Mouse (Mus musculus) liver, embryonic 13.5 days (tissue): ENCODE results near the gene Grik4. TPM values are rescaled to one million over a fixed set of nuclear protein-coding genes. Genes with fewer than 3 reads are reported as not detected.

Experiments
- ATAC-seq: fragments of 200-750 bp; cut with Nextera tagmentation; 2 replicates; pipeline ENCODE4 v1.8.0; 2017; ENCODE audit warnings: low read depth, mild to moderate bottlenecking, moderate number of reproducible peaks, moderate library complexity
- DNase-seq: peaks from one replicate; pipeline ENCODE4 v3.0.0; 2022
- H3K27ac ChIP-seq: fragments of 300-500 bp; sonication (generic); 2 replicates; pipeline ENCODE4 v1.5.1; 2015; ENCODE audit warnings: moderate library complexity, mild to moderate bottlenecking, inconsistent platforms
- H3K27me3 ChIP-seq: fragments of 300-500 bp; sonication (generic); 2 replicates; pipeline ENCODE4 v1.6.1; 2015; ENCODE audit warnings: mild to moderate bottlenecking, inconsistent platforms
- H3K36me3 ChIP-seq: fragments of 300-500 bp; sonication (generic); 2 replicates; pipeline ENCODE4 v1.6.1; 2015; ENCODE audit warnings: mild to moderate bottlenecking, inconsistent platforms
- H3K4me1 ChIP-seq: fragments of 300-500 bp; sonication (generic); replicated peaks from 2 replicates; pipeline ENCODE4 v1.6.1; 2015; ENCODE audit warnings: inconsistent platforms
- H3K4me2 ChIP-seq: fragments of 300-500 bp; sonication (generic); 2 replicates; pipeline ENCODE4 v1.6.1; 2015; ENCODE audit warnings: inconsistent platforms, mild to moderate bottlenecking, moderate library complexity
- H3K4me3 ChIP-seq: fragments of 300-500 bp; sonication (generic); replicated peaks from 2 replicates; pipeline ENCODE4 v1.5.1; 2015; ENCODE audit warnings: mild to moderate bottlenecking, inconsistent platforms
- H3K9ac ChIP-seq: fragments of 300-500 bp; sonication (generic); 2 replicates; pipeline ENCODE4 v1.6.1; 2015; ENCODE audit warnings: mild to moderate bottlenecking, inconsistent platforms
- H3K9me3 ChIP-seq: fragments of 300-500 bp; sonication (generic); replicated peaks from 2 replicates; pipeline ENCODE4 v1.6.1; 2016; ENCODE audit warnings: inconsistent platforms
- WGBS: fragments of 180-500 bp; shearing (Covaris S2); methylation state at CpG from one replicate; pipeline ENCODE4 v1.1.7; 2015; ENCODE audit not compliant: insufficient replicate concordance; 5-methylcytosine and 5-hydroxymethylcytosine counted together
- polyA plus RNA-seq: library from polyadenylated mRNA; unstranded; fragments of >200 nt; fragmentation: Nextera tagmentation; extraction: Ambion mirVana; gene quantifications from 2 replicates; pipeline ENCODE4 v1.2.1, GENCODE M21; 2015

Grik4 gene
- polyA plus RNA-seq, 1 experiment from 2014 or later = 1.1 TPM

- DNase-seq (no peak), ATAC-seq (no peak)
- Histone ChIP-seq H3K9me3 (no peaks in the 10 kb centered on the region), H3K27ac (no peak overlapping the region), H3K27me3 (0 out of 2 replicates have a peak, but pooled peaks cover 4% of the 10 kb centered on the region), H3K36me3 (no peaks in the 10 kb centered on the region), H3K4me1 (no peaks in the 10 kb centered on the region), H3K9ac (no peak overlapping the region), H3K4me3 (no peak overlapping the region), H3K4me2 (no peak overlapping the region)
- 35% methylated on average over 8 of the region's 8 CpGs for WGBS
These were observed 63.3 kb downstream of the Grik4 start for GRCm38 (mm10) chr9:42881040-42881439.

GRCm38 (mm10) chr9:42878401-42878800 lies 65.9 kb downstream of the Grik4 start:
- H3K4me1 ChIP-seq = no peaks in the 10 kb centered on the region
- ATAC-seq (no peak), DNase-seq (no peak)
- H3K9me3 ChIP-seq = no peaks in the 10 kb centered on the region
- H3K4me2 ChIP-seq = no peak overlapping the region
- H3K4me3 ChIP-seq = no peak overlapping the region
- WGBS = 29% methylated on average over 7 of the region's 7 CpGs
- no peak overlapping the region for H3K27ac ChIP-seq
- 0 out of 2 replicates have a peak, but pooled peaks cover 4% of the 10 kb centered on the region for H3K27me3 ChIP-seq
- H3K9ac ChIP-seq = no peak overlapping the region
- H3K36me3 ChIP-seq = no peaks in the 10 kb centered on the region

GRCm38 (mm10) chr9:42872885-42873284 lies 71.4 kb downstream of the Grik4 start:
- Histone ChIP-seq H3K9me3 (no peaks in the 10 kb centered on the region), H3K27me3 (0 out of 2 replicates have a peak, but pooled peaks cover 4% of the 10 kb centered on the region), H3K27ac (no peak overlapping the region), H3K4me1 (no peaks in the 10 kb centered on the region), H3K4me2 (no peak overlapping the region), H3K36me3 (no peaks in the 10 kb centered on the region), H3K4me3 (no peak overlapping the region), H3K9ac (no peak overlapping the region)
- ATAC-seq (no peak), DNase-seq (no peak)
- WGBS = 70% methylated on average over 6 of the region's 6 CpGs

- H3K4me3 ChIP-seq = no peak overlapping the region
- H3K4me1 ChIP-seq = no peaks in the 10 kb centered on the region
- WGBS = 58% methylated on average over 4 of the region's 4 CpGs
- H3K27me3 ChIP-seq = no peaks in the 10 kb centered on the region
- no peak overlapping the region for H3K4me2 ChIP-seq
- no peak overlapping the region for H3K27ac ChIP-seq
- no peaks in the 10 kb centered on the region for H3K9me3 ChIP-seq
- no peak overlapping the region for H3K9ac ChIP-seq
- no peak for ATAC-seq
- no peak for DNase-seq
- H3K36me3 ChIP-seq = no peaks in the 10 kb centered on the region
These were observed 72.6 kb downstream of the Grik4 start for GRCm38 (mm10) chr9:42871681-42872080.

GRCm38 (mm10) chr9:42870257-42870656 lies 74.0 kb downstream of the Grik4 start:
- DNase-seq = no peak
- Histone ChIP-seq H3K36me3 (no peaks in the 10 kb centered on the region), H3K4me2 (no peak overlapping the region), H3K9ac (no peak overlapping the region), H3K9me3 (no peaks in the 10 kb centered on the region), H3K4me1 (0 out of 2 replicates have a peak, but pooled peaks cover 2% of the 10 kb centered on the region), H3K27me3 (no peaks in the 10 kb centered on the region), H3K27ac (no peak overlapping the region), H3K4me3 (no peak overlapping the region)
- ATAC-seq = no peak
- WGBS = 41% methylated on average over 9 of the region's 9 CpGs

- H3K4me3 ChIP-seq = no peak overlapping the region
- DNase-seq (no peak), ATAC-seq (no peak)
- no peaks in the 10 kb centered on the region for H3K9me3 ChIP-seq
- H3K9ac ChIP-seq = no peak overlapping the region
- H3K27me3 ChIP-seq = no peaks in the 10 kb centered on the region
- no peaks in the 10 kb centered on the region for H3K36me3 ChIP-seq
- WGBS = 61% methylated on average over 10 of the region's 10 CpGs
- 0 out of 2 replicates have a peak, but pooled peaks cover 2% of the 10 kb centered on the region for H3K4me1 ChIP-seq
- no peak overlapping the region for H3K27ac ChIP-seq
- no peak overlapping the region for H3K4me2 ChIP-seq
These were observed 75.8 kb downstream of the Grik4 start for GRCm38 (mm10) chr9:42868508-42868907.

GRCm38 (mm10) chr9:42866650-42867049 lies 77.6 kb downstream of the Grik4 start:
- H3K27ac ChIP-seq = no peak overlapping the region
- WGBS = 66% methylated on average over 4 of the region's 4 CpGs
- DNase-seq (no peak), ATAC-seq (no peak)
- H3K4me3 ChIP-seq = no peak overlapping the region
- H3K9ac ChIP-seq = no peak overlapping the region
- H3K36me3 ChIP-seq = no peaks in the 10 kb centered on the region
- 0 out of 2 replicates have a peak, but pooled peaks cover 2% of the 10 kb centered on the region for H3K4me1 ChIP-seq
- no peaks in the 10 kb centered on the region for H3K9me3 ChIP-seq
- no peaks in the 10 kb centered on the region for H3K27me3 ChIP-seq
- H3K4me2 ChIP-seq = no peak overlapping the region

- H3K27me3 ChIP-seq = no peaks in the 10 kb centered on the region
- H3K4me3 ChIP-seq = no peak overlapping the region
- DNase-seq = no peak
- 60% methylated on average over 11 of the region's 11 CpGs for WGBS
- no peak for ATAC-seq
- H3K4me2 ChIP-seq = no peak overlapping the region
- H3K9me3 ChIP-seq = no peaks in the 10 kb centered on the region
- no peaks in the 10 kb centered on the region for H3K36me3 ChIP-seq
- no peak overlapping the region for H3K27ac ChIP-seq
- 0 out of 2 replicates have a peak, but pooled peaks cover 4% of the 10 kb centered on the region for H3K4me1 ChIP-seq
- H3K9ac ChIP-seq = no peak overlapping the region
These were observed 79.1 kb downstream of the Grik4 start for GRCm38 (mm10) chr9:42865036-42865829.

- Histone ChIP-seq H3K4me3 (no peak overlapping the region), H3K27me3 (no peaks in the 10 kb centered on the region), H3K4me1 (0 out of 2 replicates have a peak, but pooled peaks cover 4% of the 10 kb centered on the region), H3K9me3 (no peaks in the 10 kb centered on the region), H3K36me3 (no peaks in the 10 kb centered on the region), H3K9ac (no peak overlapping the region), H3K4me2 (no peak overlapping the region), H3K27ac (no peak overlapping the region)
- DNase-seq (no peak), ATAC-seq (no peak)
- 69% methylated on average over 5 of the region's 5 CpGs for WGBS
These were observed 80.9 kb downstream of the Grik4 start for GRCm38 (mm10) chr9:42863360-42863759.

- no peaks in the 10 kb centered on the region for H3K9me3 ChIP-seq
- 64% methylated on average over 6 of the region's 6 CpGs for whole genome bisulfite sequencing
- no peak overlapping the region for H3K9ac ChIP-seq
These were observed 82.6 kb downstream of the Grik4 start for GRCm38 (mm10) chr9:42861711-42862110.

GRCm38 (mm10) chr9:42861238-42861637 lies 83.1 kb downstream of the Grik4 start:
- no peak for DNase-seq
- no peaks in the 10 kb centered on the region for H3K9me3 ChIP-seq
- H3K9ac ChIP-seq = no peak overlapping the region
- H3K4me3 ChIP-seq = no peak overlapping the region
- H3K27me3 ChIP-seq = no peaks in the 10 kb centered on the region
- no peak overlapping the region for H3K4me2 ChIP-seq
- 0 out of 2 replicates have a peak, but pooled peaks cover 4% of the 10 kb centered on the region for H3K4me1 ChIP-seq
- WGBS = 68% methylated on average over 11 of the region's 11 CpGs
- no peaks in the 10 kb centered on the region for H3K36me3 ChIP-seq
- no peak overlapping the region for H3K27ac ChIP-seq
- no peak for ATAC-seq

More at GRCm38 (mm10) chr9:42861711-42862110, 82.6 kb downstream of the Grik4 start:
- H3K27me3 ChIP-seq = no peaks in the 10 kb centered on the region
- no peak overlapping the region for H3K4me2 ChIP-seq
- no peak overlapping the region for H3K4me3 ChIP-seq
- H3K36me3 ChIP-seq = no peaks in the 10 kb centered on the region
- ATAC-seq = no peak
- 0 out of 2 replicates have a peak, but pooled peaks cover 4% of the 10 kb centered on the region for H3K4me1 ChIP-seq
- H3K27ac ChIP-seq = no peak overlapping the region
- no peak for DNase-seq
